Mouse (Mus musculus): ENCODE data around the gene Dusp10.

GRCm38 (mm10) chr1:184034011-184034557 lies 21.0 kb downstream of the Dusp10 start, which contains the start of gene 1700056E22Rik:
- TF ChIP-seq ZC3H11A (IDR thresholded peaks at IDR 0.05; ENCODE audit: borderline replicate concordance, low read depth, low read length) (peak; percentile 20; the same call in 1 of the 2 replicates), ZNF384 (IDR thresholded peaks at IDR 0.05; ENCODE audit: low read depth, low read length) (no peak), HCFC1 (IDR thresholded peaks at IDR 0.05; ENCODE audit: borderline replicate concordance, insufficient read depth, low read length) (no peak), MAFK (IDR thresholded peaks at IDR 0.05; ENCODE audit: insufficient read depth, low read depth, low read length) (no peak)
